Mouse (Mus musculus) lung, postnatal 0 days (tissue): ENCODE results near the gene Rpa2.
A peak's percentile ranks its signal among the peaks of the same experiment; 100 is the strongest.

Experiments
- CTCF ChIP-seq: IDR thresholded peaks from 2 replicates; pipeline ENCODE4 v1.5.1; 2016; ENCODE audit warnings: antibody characterized with exemption, mild to moderate bottlenecking
- EP300 ChIP-seq: IDR thresholded peaks from 2 replicates; pipeline ENCODE4 v1.6.1; 2016; ENCODE audit warnings: antibody characterized with exemption, mild to moderate bottlenecking, control low read depth

GRCm38 (mm10) chr4:132756974-132757373, 11.2 kb upstream of the Rpa2 start, which contains the start of gene Smpdl3b:
- TF ChIP-seq CTCF (peak; percentile 80), EP300 (no peak)
